Mouse (Mus musculus) induced T-regulatory cell, adult 2 months (primary cell): ENCODE results near the gene Hyal1.

Source experiments
- DNase-seq: peaks from one replicate; pipeline ENCODE4 v3.0.0-alpha.2; 2012; ENCODE audit warnings: low read depth

The Hyal1 gene

DNA sequence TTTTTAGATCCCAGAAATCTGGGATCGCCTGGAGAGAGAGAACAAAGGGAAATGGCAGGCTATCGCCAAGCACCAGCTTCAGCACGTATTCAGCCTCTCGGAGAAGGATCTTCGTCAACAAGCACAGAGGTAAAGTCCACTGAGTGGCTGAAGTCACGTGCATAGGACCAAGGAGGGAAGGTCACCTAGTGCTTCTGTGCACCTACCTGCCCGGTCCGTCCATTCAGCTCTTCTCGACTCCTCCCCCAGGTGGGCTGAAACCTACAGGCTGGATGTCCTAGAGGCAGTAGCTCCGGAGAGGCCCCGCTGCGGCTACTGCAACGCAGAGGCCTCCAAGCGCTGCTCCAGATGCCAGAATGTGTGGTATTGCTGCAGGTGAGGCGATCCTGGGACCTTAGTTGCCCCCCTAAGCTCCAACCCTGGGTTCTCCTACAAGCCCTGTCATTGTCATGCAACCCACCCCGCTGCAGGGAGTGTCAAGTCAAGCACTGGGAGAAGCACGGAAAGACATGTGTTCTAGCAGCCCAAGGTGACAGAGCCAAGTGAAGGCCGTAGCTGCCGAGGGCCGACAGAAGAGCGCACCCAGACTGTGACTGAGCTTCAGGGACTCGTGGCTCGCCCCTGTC lies 26.1 kb upstream of the Hyal1 start:
- no peak for DNase-seq

- DNase-seq = peak; percentile 93
Measured at GRCm38 (mm10) chr9:107551117-107551889, 25.4 kb upstream of the Hyal1 start, which contains the start of gene Rassf1. TSS of gene Rassf1 (plus strand) at chr9:107551555.

- DNase-seq = no peak
Measured at GRCm38 (mm10) chr9:107551890-107552355, 24.8 kb upstream of the Hyal1 start.

DNA sequence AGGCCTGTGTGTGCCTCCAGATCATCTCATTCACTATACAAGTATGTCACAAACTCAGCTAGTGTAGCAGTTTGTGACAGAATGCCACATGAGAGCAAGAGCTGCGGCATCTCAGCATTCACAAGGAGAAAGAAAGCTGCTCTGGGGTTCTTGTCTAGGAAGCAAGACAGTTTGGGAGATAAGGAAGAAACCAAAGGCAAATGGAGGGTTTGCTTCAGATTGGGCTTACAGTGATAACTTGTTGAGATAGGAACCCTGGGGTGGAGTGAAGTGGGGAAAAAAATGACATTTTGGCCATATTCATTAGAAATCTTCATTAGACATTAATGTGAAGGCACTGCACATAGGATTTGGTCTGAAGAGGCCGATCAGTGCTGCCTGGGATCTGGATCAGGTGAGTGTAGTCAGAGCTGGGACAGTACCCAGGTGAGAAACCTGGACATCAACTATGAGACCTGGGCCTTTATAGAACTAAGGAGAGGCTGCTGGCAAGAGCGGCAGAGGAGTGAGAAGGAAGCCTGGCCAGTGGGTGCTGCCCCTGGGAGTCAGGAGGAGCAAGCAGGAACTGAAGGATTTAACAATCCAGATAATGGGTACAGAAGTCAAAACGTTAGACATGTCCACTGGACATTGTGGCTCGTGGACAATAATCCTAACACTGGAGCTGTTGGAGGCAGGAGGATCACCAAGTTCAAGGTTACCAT lies 23.9 kb upstream of the Hyal1 start:
- DNase-seq = peak; percentile 38

GRCm38 (mm10) chr9:107553541-107554318 lies 23.0 kb upstream of the Hyal1 start:
- DNase-seq = peak; percentile 65

DNA sequence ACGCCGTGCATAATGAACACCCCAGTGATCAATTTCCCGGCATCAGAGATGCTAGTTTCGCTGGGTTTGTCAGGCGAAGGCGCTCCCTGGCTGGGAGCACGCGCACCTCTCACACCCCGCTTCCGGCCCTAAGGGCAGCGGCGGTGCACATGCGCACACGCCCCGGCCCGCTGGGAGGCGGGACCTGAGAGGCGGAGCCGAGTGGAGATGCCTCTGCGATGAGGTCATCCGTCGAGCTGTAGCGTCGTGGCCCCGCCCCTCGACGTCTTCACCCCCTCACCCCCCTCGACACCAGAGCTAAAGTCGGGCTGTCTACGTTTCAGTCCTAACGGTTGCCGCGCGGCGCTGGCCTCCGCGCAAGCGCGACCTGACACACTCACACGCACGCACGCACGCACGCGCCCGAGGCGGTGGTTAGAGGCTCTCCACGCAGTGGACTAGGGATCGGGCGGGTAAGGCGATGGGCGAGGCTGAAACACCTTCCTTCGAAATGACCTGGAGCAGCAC lies 22.4 kb upstream of the Hyal1 start:
- DNase-seq = peak; percentile 99

DNA sequence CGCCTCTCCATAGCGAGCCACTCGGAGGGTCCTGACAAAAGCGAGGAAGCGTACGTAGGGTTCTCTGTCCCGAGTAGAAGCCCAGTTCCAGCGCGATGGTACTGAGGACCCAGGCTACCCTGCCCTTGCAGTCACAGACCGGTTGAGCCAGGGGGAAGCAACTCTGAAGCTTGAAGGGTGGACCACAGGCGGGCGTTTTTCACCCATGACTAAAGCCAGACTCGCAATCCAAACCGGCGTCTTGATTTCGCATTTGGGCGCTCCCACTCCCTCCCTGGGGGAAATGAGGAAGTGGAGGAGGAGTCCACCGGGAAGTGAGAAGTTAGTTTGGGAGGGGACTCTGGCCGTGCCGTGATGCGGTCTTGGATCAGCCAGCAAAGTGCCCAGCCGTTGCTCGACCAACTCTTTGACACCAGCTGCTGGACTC lies 21.7 kb upstream of the Hyal1 start:
- DNase-seq = no peak

- no peak for DNase-seq
Measured at GRCm38 (mm10) chr9:107555701-107556100, 21.0 kb upstream of the Hyal1 start.

DNA sequence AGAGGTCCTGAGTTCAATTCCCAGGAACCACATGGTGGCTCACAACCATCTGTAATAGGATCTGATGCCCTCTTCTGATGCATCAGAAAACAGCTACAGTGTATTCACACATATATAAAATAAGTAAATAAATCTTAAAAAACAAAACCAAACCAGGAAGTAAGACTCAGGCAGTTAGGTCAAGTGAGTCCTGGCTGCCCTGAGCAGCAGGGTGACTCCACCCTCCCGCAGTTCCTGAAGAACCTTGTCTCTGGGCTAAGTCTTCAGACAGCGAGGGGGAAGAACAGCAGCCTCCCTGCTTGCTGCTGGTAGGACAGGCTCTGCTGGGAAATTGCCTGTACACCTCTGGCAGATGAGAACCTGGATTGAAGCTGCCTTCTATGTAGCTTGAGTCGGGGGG lies 20.4 kb upstream of the Hyal1 start:
- DNase-seq = peak; percentile 35

DNA sequence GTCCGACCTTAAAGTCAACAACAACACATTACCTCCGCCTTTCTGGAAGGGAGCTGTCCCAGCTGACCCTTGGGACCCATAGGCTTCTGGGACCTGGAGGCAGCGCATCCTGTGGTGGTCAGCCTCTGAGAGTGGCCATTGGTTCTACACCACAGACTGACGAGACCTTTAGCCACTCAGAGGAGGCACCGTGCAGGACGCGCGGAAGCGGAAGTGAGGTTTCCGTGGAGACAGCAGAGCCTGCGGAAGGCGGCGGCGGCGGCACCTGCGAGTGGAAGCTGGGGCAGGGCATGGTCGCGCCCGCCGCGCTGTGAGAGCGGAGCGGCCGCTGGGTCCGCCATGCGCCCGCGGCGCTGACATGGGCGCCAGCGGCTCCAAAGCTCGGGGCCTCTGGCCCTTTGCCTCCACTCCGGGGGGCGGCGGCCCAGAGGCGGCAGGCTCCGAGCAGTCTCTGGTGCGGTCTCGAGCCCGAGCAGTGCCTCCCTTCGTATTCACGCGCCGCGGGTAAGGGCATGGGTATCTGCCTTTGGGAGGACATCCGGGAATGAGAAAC lies 13.6 kb upstream of the Hyal1 start, which contains the start of gene Tusc2:
Gene Tusc2, plus strand, starts transcription at position 227 of the 553 bp plus-strand sequence.
- DNase-seq = peak; percentile 96

DNA sequence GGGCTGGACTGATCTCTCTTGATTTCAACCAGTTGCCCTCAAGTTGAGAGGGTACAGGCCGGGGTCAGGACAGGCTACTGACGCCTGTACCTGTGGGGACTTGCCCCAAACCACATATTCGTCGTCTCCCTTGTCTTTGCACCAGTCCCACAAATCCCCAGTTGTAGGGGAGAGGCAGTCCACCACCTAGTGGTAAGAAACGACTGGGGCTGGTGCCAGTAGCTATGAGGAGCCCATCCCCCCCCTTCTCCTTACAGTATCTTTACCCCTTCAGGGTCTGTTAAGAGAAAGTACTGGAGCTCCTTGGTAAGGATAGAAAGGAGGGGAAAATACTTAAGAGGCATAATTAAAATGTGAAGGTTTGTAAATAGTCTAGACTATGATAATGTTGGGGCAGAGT lies 11.2 kb upstream of the Hyal1 start:
- DNase-seq = peak; percentile 56

GRCm38 (mm10) chr9:107566041-107566709 lies 10.6 kb upstream of the Hyal1 start:
- peak; percentile 89 for DNase-seq

GRCm38 (mm10) chr9:107566855-107567254 lies 9.9 kb upstream of the Hyal1 start:
- DNase-seq = no peak

DNA sequence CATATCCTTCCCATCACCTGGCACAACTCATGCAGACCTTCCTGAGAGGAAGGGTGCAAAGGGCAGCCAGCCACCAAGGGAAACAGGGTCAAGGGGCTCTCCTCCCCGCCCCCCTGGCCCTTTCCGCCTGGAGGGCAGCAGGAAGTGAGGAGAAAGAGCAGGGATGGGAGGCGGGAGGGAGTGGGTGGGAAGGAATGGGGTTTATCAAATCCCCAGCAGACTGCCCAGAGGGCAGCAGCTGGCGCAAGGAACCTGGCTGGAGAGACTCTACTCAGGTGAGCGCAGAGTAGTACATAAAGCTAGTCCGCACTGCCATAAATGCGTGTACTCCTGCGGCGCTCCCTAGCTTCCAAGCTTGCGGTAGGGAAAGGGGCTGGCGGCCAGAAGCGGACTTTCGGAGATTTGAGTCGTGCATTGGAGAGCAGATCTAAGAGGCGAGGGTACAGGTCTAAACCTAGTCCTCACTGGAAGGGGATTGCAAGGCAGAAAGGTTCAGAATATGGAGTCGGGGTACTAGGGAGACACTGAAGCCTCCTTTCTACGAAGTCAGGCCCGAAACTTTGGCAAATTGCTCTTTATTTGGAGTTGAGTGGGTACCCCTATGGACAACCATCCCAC lies 8.9 kb upstream of the Hyal1 start, which contains the start of gene Hyal2:
Gene Hyal2, plus strand, starts transcription at position 244 of the 618 bp plus-strand sequence.
- no peak for DNase-seq

GRCm38 (mm10) chr9:107568331-107569261 lies 8.1 kb upstream of the Hyal1 start:
- DNase-seq = peak; percentile 93

GRCm38 (mm10) chr9:107569270-107569669 lies 7.5 kb upstream of the Hyal1 start:
- no peak for DNase-seq

DNA sequence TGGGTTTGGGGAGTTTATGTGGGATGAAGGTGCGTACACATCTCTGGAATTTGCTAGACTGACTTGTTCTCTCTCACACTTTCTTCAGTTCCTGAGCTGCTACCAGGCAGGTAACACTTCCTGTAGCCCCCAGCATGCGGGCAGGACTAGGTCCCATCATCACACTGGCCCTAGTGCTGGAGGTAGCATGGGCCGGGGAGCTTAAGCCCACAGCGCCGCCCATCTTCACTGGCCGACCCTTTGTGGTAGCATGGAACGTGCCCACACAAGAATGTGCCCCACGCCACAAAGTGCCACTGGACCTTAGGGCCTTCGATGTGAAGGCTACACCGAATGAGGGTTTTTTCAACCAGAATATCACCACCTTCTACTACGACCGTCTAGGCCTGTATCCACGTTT lies 6.7 kb upstream of the Hyal1 start:
- DNase-seq = no peak

DNA sequence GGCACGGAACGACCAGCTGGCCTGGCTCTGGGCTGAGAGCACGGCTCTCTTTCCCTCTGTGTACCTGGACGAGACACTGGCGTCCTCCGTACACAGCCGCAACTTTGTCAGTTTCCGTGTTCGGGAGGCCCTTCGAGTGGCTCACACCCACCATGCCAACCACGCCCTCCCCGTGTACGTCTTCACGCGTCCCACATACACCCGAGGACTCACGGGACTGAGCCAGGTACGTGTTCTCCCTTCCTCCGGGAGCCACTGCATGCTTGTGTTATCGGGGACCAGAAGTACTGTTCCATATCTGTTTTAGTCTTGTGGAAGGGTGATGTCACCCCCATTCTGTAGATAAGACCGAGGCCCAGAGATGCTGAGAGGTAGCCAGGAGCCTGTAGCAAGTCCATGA lies 5.9 kb upstream of the Hyal1 start:
- DNase-seq = no peak
